Mouse (Mus musculus) testis, adult 2 months (tissue): ENCODE measurements at regions not wholly inside any gene's neighbourhood (a gene's known extent, or its start where the extent isn't known, plus 50 kb on each side); places are given as distances from the start of the nearest gene placed in this dataset.

Experiments
- CTCF ChIP-seq: fragments of 200-500 bp; IDR thresholded peaks from 2 replicates; pipeline ENCODE4 v1.5.1; 2012; ENCODE audit warnings: low read depth, mild to moderate bottlenecking, inconsistent platforms, low read length, moderate library complexity; ENCODE audit not compliant: control insufficient read depth, insufficient read depth, insufficient replicate concordance
- POLR2A ChIP-seq: fragments of 200-500 bp; IDR thresholded peaks from 2 replicates; pipeline ENCODE4 v1.6.1; 2012; ENCODE audit warnings: low read depth, mild to moderate bottlenecking, inconsistent platforms, low read length, moderate library complexity; ENCODE audit not compliant: control insufficient read depth

GRCm38 (mm10) chr2:117403425-117404175 is 60.8 kb upstream of the Rasgrp1 start:
- no peak for TF ChIP-seq CTCF
- no peak for TF ChIP-seq POLR2A
